Mouse (Mus musculus) large intestine, adult 2 months (tissue): ENCODE data around the gene Cym. TPM values are rescaled to one million over a fixed set of nuclear protein-coding genes. Genes with fewer than 3 reads are reported as not detected.

ENCODE experiments used
- DNase-seq: peaks from one replicate; pipeline ENCODE4 v3.0.0-alpha.2; 2012; ENCODE audit warnings: low read depth, low spot score
- WGBS: fragments of 180-500 bp; shearing (Covaris S2); methylation state at CpG from one replicate; pipeline ENCODE4 v1.1.7; 2018; 5-methylcytosine and 5-hydroxymethylcytosine counted together
- polyA plus RNA-seq: library from polyadenylated mRNA; depleted of rRNA; stranded (reverse); fragments of >200 nt; gene quantifications from 2 replicates; pipeline ENCODE4 v1.2.3, GENCODE M21; 2012; rRNA removed

Cym gene
- polyA plus RNA-seq, 1 experiment: 0.10 TPM

DNA sequence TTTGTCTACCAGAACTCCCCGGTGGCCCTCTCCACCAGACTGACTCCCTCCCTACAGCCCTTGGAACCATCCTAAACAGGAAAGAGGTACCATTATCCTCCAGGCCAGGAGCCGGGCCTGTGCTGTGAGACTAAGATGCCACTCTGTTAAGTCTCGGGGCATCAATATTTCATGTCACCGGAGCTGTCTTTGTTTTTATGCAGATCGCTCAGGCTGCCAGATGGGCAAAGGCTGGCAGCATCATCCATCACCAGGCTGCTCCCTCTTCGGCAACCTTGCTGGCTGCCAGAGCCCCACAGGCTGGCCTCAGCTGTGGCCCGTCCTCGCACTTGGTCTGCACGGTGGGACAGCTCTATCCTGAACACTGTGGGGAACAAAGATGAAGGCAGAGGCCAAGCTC, 45.0 kb downstream of the Cym start:
- no peak for DNase-seq
- WGBS: 79% methylated on average over 9 of the region's 9 CpGs

DNA sequence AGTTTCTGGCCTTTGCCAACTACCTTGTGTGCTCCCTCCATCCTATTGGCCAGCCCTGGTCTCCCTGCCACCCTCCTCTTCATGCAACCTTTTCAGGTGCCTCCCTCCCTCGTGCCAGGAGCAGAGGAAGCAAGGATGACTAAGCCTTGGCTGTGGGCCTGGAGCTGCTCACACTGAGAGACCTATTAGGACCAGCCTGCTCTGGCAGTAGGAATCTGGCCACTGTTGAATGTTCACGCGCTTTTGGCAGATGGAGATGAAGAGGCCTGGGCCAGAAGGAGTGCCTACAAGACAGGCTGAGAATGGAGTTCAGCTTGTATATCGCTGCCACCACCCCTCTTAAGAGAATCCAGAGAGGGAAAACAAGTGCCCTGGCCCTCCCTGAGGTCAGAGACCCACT, 46.0 kb downstream of the Cym start:
- DNase-seq: no peak
- WGBS: 57% methylated on average over 4 of the region's 4 CpGs

DNA sequence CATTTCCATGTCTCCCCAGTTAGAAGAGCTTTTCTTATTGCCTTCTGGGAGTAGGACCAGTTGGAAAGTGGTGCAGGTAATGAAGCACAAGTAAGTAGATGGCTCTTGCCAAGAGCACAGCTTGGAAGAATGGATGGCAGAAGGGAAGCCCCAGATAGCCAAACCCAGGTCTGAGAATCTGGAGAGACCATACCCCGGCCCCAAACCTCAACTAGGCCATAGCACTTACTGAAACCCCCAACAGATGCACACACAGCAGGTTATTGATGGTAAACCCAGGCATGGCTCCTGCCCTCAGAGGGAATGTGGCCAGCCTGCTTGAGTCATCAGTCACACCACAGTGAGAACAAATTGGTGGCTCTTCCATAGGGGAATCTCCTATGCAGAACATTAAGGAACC, 49.0 kb downstream of the Cym start:
- WGBS: 82% methylated on average over 1 of the region's 1 CpGs
- DNase-seq: no peak

DNA sequence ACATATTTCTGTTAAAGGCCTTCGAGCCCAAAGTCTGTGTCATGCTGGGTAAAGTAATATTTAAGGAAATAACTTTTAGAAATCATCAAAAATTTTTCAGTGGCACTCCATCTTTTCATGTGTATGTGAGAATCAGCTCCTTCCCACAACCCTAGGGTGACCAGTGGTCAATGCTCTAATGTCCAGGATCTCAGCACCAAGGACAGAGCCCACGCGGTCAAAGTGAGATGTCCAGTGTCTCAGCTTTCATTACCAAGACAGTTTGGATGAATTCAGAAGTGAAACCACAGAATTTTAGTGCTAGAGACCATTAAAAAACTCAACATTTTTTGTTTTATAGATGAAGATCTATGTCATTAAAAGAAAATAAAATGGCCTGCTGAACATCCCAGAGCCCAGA, 49.6 kb downstream of the Cym start:
- WGBS: 75% methylated on average over 3 of the region's 3 CpGs
- DNase-seq: no peak

DNA sequence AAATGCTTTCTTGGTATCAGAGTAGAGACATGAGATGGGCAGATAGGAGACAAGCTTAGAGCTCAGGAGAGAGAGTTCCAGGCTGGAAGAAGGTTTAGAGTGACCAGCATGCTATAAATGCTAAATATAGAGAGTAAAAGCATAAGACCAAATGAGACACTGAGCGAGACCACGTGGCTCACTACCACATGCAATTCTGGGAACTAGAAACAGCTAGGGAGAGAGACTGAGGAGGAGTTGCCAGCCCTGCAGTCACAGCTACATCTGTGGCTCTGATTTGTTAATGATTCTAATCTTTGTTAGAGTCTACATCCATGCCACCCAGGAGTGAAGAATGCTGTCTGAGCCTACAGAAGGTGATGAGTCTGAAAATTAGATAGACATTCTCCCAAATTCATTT, 52.0 kb downstream of the Cym start:
- WGBS: 78% methylated on average over 2 of the region's 2 CpGs
- no peak for DNase-seq

DNA sequence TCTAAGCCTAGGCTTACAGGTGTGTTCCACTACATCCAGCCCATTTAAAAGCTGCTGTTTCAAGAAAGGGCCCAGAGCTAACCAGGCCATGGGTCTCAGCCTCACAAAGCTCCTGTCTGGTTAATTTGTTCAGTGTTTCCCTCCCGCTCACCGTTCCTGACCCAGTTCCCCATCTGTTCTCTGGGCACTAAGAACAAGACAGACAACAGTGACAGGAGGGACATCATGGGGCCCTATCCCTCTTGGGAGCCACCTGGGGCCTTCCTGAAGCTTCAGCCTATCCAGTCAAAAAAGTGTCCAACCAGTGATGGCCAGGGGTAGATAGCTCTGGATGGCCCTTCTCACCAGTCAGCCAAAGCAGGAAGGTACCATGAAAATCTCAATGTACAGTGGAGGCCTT, 58.8 kb downstream of the Cym start:
- DNase-seq: no peak
- WGBS: 94% methylated on average over 2 of the region's 2 CpGs

Other genes with a start within 250 kb of the Cym start
- gene Kcna3, start 185.6 kb downstream of the Cym start, polyA plus RNA-seq: 0.73 and 3.4 TPM in 2 replicates
- 0.71 and 0.99 TPM in 2 replicates for gene Kcna2, start 120.6 kb downstream of the Cym start, polyA plus RNA-seq
- not detected in 2 replicates for gene Kcna10, start 38.7 kb downstream of the Cym start, polyA plus RNA-seq
- not detected in 2 replicates for gene A630076J17Rik, start 8.9 kb upstream of the Cym start, polyA plus RNA-seq
- 0.11 TPM in 1 of 2 replicates, not detected in the other for gene Prok1, start 18.0 kb upstream of the Cym start, polyA plus RNA-seq
- gene Lamtor5, start 57.1 kb upstream of the Cym start, polyA plus RNA-seq: 117 and 129 TPM in 2 replicates
- 0.05 and 0.19 TPM in 2 replicates for gene Slc16a4, start 69.5 kb upstream of the Cym start, polyA plus RNA-seq
- gene Rbm15, start 111.9 kb upstream of the Cym start, polyA plus RNA-seq: 4.3 and 6.9 TPM in 2 replicates
- gene Kcnc4, start 237.8 kb upstream of the Cym start, polyA plus RNA-seq: 0.30 and 0.34 TPM in 2 replicates